Mouse (Mus musculus) C2C12 (cell line): ENCODE measurements around the gene Myh9. TPM values are rescaled to one million over a fixed set of nuclear protein-coding genes. Genes with fewer than 3 reads are reported as not detected.
A peak's percentile ranks its signal among the peaks of the same experiment; 100 is the strongest.

Source experiments
- H3K27me3 ChIP-seq: one replicate; pipeline ENCODE4 v1.6.1; 2011; ENCODE audit not compliant: control insufficient read depth, insufficient read depth, insufficient read length
- H3K36me3 ChIP-seq: one replicate; pipeline ENCODE4 v1.6.1; 2011; ENCODE audit not compliant: control insufficient read depth, insufficient read depth
- H3K4me3 ChIP-seq: one replicate; pipeline ENCODE4 v1.5.1; 2011; ENCODE audit warnings: mild to moderate bottlenecking, control low read depth; ENCODE audit not compliant: poor library complexity, insufficient read depth, severe bottlenecking
- H3K79me2 ChIP-seq: one replicate; pipeline ENCODE4 v1.6.1; 2011; ENCODE audit not compliant: control insufficient read depth, insufficient read depth
- H3K79me3 ChIP-seq: one replicate; pipeline ENCODE4 v1.6.1; 2011; ENCODE audit warnings: low read depth, control low read depth
- H3ac ChIP-seq: one replicate; pipeline ENCODE3; 2011; ENCODE audit warnings: low read depth; ENCODE audit not compliant: control insufficient read depth, insufficient read length
- CEBPB ChIP-seq: IDR thresholded peaks from one replicate; pipeline ENCODE4 v1.6.1; 2011; ENCODE audit warnings: low read depth, mild to moderate bottlenecking, control low read depth, moderate library complexity
- CTCF ChIP-seq: IDR thresholded peaks from one replicate; pipeline ENCODE4 v1.5.1; 2011; ENCODE audit not compliant: control insufficient read depth, insufficient read depth, insufficient read length
- FOSL1 ChIP-seq: IDR thresholded peaks from one replicate; pipeline ENCODE4 v1.8.0; 2011; ENCODE audit warnings: mild to moderate bottlenecking, low read length; ENCODE audit not compliant: poor library complexity, insufficient read depth, severe bottlenecking
- MAX ChIP-seq: IDR thresholded peaks from one replicate; pipeline ENCODE4 v1.6.1; 2011; ENCODE audit warnings: mild to moderate bottlenecking, control low read depth
- MYOD1 ChIP-seq: IDR thresholded peaks from one replicate; pipeline ENCODE4 v1.6.1; 2011; ENCODE audit warnings: low read depth; ENCODE audit not compliant: control insufficient read depth, insufficient read length
- MYOG ChIP-seq: IDR thresholded peaks from one replicate; pipeline ENCODE4 v1.6.1; 2011; ENCODE audit not compliant: control insufficient read depth, insufficient read length; ENCODE audit errors: extremely low read depth
- USF1 ChIP-seq: IDR thresholded peaks from one replicate; pipeline ENCODE4 v1.6.1; 2011; ENCODE audit warnings: low read depth, mild to moderate bottlenecking, control low read depth, moderate library complexity
- polyA plus RNA-seq: library from polyadenylated mRNA; unstranded; fragments of >200 nt; fragmentation: generic; extraction: Trizol; gene quantifications from one replicate; pipeline ENCODE4 v1.2.1, GENCODE M21; 2012; ENCODE audit warnings: missing spikeins

The Myh9 gene
- polyA plus RNA-seq, 1 experiment: 580 TPM

GRCm38 (mm10) chr15:77806565-77807263, 35.3 kb downstream of the Myh9 start:
- Histone ChIP-seq H3K4me3 (no peak overlapping the region), H3K36me3 (peaks cover 98% of the 10 kb centered on the region), H3K79me3 (peaks cover 96% of the 10 kb centered on the region), H3ac (peak overlapping the region; percentile 15), H3K27me3 (no peaks in the 10 kb centered on the region), H3K79me2 (peaks cover 100% of the 10 kb centered on the region)
- TF ChIP-seq USF1 (no peak), FOSL1 (no peak), CEBPB (no peak), MYOG (no peak), MAX (peak; percentile 66)

GRCm38 (mm10) chr15:77805657-77806056, 36.3 kb downstream of the Myh9 start:
- H3K79me2 ChIP-seq: peaks cover 100% of the 10 kb centered on the region
- no peak overlapping the region for H3K4me3 ChIP-seq
- H3ac ChIP-seq: peak overlapping the region; percentile 60
- peaks cover 96% of the 10 kb centered on the region for H3K36me3 ChIP-seq
- H3K27me3 ChIP-seq: no peaks in the 10 kb centered on the region
- TF ChIP-seq MAX: no peak
- no peak for TF ChIP-seq MYOG
- no peak for TF ChIP-seq CTCF
- no peak for TF ChIP-seq USF1
- no peak for TF ChIP-seq MYOD1
- no peak for TF ChIP-seq FOSL1
- TF ChIP-seq CEBPB: no peak
- H3K79me3 ChIP-seq: peaks cover 94% of the 10 kb centered on the region

- Histone ChIP-seq H3ac (peak overlapping the region; percentile 39), H3K36me3 (peaks cover 94% of the 10 kb centered on the region), H3K79me2 (peaks cover 100% of the 10 kb centered on the region), H3K4me3 (no peak overlapping the region), H3K79me3 (peaks cover 92% of the 10 kb centered on the region), H3K27me3 (no peaks in the 10 kb centered on the region)
- TF ChIP-seq CEBPB (no peak), MAX (no peak), CTCF (no peak), FOSL1 (no peak), MYOD1 (no peak), USF1 (no peak), MYOG (no peak)
Measured at GRCm38 (mm10) chr15:77804949-77805348, 37.0 kb downstream of the Myh9 start.

GRCm38 (mm10) chr15:77804460-77804859, 37.5 kb downstream of the Myh9 start:
- H3K4me3 ChIP-seq: no peak overlapping the region
- H3K79me3 ChIP-seq: peaks cover 92% of the 10 kb centered on the region
- no peak for TF ChIP-seq CTCF
- no peak for TF ChIP-seq MYOG
- no peak for TF ChIP-seq USF1
- no peak for TF ChIP-seq MYOD1
- peaks cover 93% of the 10 kb centered on the region for H3K36me3 ChIP-seq
- H3K27me3 ChIP-seq: no peaks in the 10 kb centered on the region
- H3K79me2 ChIP-seq: peaks cover 100% of the 10 kb centered on the region
- H3ac ChIP-seq: peak overlapping the region; percentile 12

- peak overlapping the region; percentile 74 for H3ac ChIP-seq
- peaks cover 86% of the 10 kb centered on the region for H3K36me3 ChIP-seq
- peaks cover 100% of the 10 kb centered on the region for H3K79me2 ChIP-seq
- TF ChIP-seq USF1 (no peak), MYOD1 (peak; percentile 27), MAX (peak; percentile 85), MYOG (no peak)
- peaks cover 88% of the 10 kb centered on the region for H3K79me3 ChIP-seq
- H3K27me3 ChIP-seq: no peaks in the 10 kb centered on the region
- no peak overlapping the region for H3K4me3 ChIP-seq
Measured at GRCm38 (mm10) chr15:77803747-77804146, 38.2 kb downstream of the Myh9 start.

- Histone ChIP-seq H3K27me3 (no peaks in the 10 kb centered on the region), H3K4me3 (no peak overlapping the region), H3K36me3 (peaks cover 81% of the 10 kb centered on the region), H3K79me3 (peaks cover 87% of the 10 kb centered on the region), H3K79me2 (peaks cover 100% of the 10 kb centered on the region), H3ac (peak overlapping the region; percentile 21)
- TF ChIP-seq CTCF: no peak
- TF ChIP-seq FOSL1: no peak
- TF ChIP-seq MAX: no peak
- TF ChIP-seq USF1: no peak
- TF ChIP-seq CEBPB: no peak
- no peak for TF ChIP-seq MYOG
- no peak for TF ChIP-seq MYOD1
Measured at GRCm38 (mm10) chr15:77802992-77803391, 39.0 kb downstream of the Myh9 start.
